Mouse (Mus musculus) midbrain, embryonic 13.5 days (tissue): ENCODE measurements at regions not wholly inside any gene's neighbourhood (a gene's known extent, or its start where the extent isn't known, plus 50 kb on each side); places are given as distances from the start of the nearest gene placed in this dataset.
A peak's percentile ranks its signal among the peaks of the same experiment; 100 is the strongest.

Source experiments
- ATAC-seq: fragments of 200-750 bp; cut with Nextera tagmentation; 2 replicates; pipeline ENCODE4 v1.8.0; 2017; ENCODE audit warnings: mild to moderate bottlenecking, moderate TSS enrichment, moderate library complexity
- H3K27ac ChIP-seq: fragments of 300-500 bp; sonication (generic); 2 replicates; pipeline ENCODE4 v1.5.1; 2015; ENCODE audit warnings: inconsistent platforms, mild to moderate bottlenecking, moderate library complexity
- H3K27me3 ChIP-seq: fragments of 300-500 bp; sonication (generic); 2 replicates; pipeline ENCODE4 v1.6.1; 2015; ENCODE audit warnings: mild to moderate bottlenecking, inconsistent platforms
- H3K36me3 ChIP-seq: fragments of 300-500 bp; sonication (generic); 2 replicates; pipeline ENCODE4 v1.6.1; 2015; ENCODE audit warnings: mild to moderate bottlenecking, inconsistent platforms
- H3K4me1 ChIP-seq: fragments of 300-500 bp; sonication (generic); replicated peaks from 2 replicates; pipeline ENCODE4 v1.6.1; 2015; ENCODE audit warnings: inconsistent platforms
- H3K4me2 ChIP-seq: fragments of 300-500 bp; sonication (generic); replicated peaks from 2 replicates; pipeline ENCODE4 v1.6.1; 2015; ENCODE audit warnings: moderate library complexity, mild to moderate bottlenecking, inconsistent platforms
- H3K4me3 ChIP-seq: fragments of 300-500 bp; sonication (generic); replicated peaks from 2 replicates; pipeline ENCODE4 v1.5.1; 2015; ENCODE audit warnings: mild to moderate bottlenecking, inconsistent platforms
- H3K9ac ChIP-seq: fragments of 300-500 bp; sonication (generic); replicated peaks from 2 replicates; pipeline ENCODE4 v1.6.1; 2015; ENCODE audit warnings: mild to moderate bottlenecking, inconsistent platforms
- H3K9me3 ChIP-seq: fragments of 300-500 bp; sonication (generic); 2 replicates; pipeline ENCODE4 v1.6.1; 2016; ENCODE audit warnings: mild to moderate bottlenecking, inconsistent platforms
- WGBS: fragments of 180-500 bp; shearing (Covaris S2); methylation state at CpG from one replicate; pipeline ENCODE4 v1.1.7; 2015; 5-methylcytosine and 5-hydroxymethylcytosine counted together

DNA sequence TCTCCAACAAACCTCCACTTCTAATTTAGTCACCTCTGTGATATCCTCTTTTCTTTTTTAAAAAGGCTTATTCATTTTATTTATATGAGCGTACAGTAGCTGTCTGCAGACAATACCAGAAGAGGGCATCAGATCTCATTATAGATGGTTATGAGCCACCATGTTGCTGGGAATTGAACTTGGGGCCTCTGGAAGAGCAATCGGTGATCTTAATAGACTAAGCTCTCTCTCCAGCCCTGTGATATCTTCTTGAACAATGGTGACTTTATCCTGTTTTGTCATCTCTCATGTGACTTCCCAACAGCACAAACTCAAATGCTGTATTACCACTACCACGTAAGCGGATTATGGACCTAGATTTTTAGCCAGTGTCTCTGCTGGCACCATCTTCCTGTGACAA lies 282.1 kb downstream of the Pmp22 start:
- no peak overlapping the region for H3K4me3 ChIP-seq
- H3K4me2 ChIP-seq = no peak overlapping the region
- whole genome bisulfite sequencing = 91% methylated on average over 4 of the region's 4 CpGs
- H3K4me1 ChIP-seq = peaks cover 24% of the 10 kb centered on the region
- no peak for ATAC-seq
- peaks cover 26% of the 10 kb centered on the region; the same call in 1 of the 2 replicates for H3K27me3 ChIP-seq
- no peaks in the 10 kb centered on the region for H3K9me3 ChIP-seq
- no peak overlapping the region for H3K27ac ChIP-seq
- H3K9ac ChIP-seq = no peak overlapping the region
- H3K36me3 ChIP-seq = no peaks in the 10 kb centered on the region

DNA sequence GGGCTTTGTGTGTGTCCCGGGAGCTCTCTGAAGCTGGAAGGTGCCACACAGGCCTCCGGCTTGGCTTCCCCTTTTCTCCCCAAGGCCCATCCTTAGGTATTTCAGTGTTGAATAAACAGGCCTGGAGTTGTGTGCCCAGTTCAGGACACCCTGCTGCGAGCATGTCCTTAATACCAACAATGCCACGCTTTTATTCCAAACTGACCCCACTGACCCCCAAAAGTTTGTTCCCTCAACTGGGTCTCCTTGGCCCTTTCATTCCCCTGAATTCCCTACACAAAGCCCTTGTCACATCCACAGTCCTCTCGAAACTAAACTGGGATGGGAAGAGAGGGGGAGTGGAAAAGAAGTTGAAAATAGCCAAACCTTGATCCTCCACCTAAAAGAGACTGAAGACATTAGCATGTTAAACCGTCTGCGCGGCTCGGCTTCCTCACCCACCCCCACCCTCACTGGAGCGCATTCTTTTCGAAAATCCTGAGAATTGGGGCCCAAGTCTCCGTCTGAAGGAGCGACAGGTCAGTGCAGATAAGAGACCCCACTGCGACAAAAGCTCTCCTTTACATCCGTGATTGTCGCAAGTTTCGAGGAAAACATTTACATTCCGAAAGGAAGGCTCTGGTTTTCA lies 283.7 kb downstream of the Pmp22 start:
- Histone ChIP-seq H3K27me3 (peaks cover 18% of the 10 kb centered on the region; the same call in 1 of the 2 replicates), H3K4me3 (peak overlapping the region; percentile 18; the same call in 1 of the 2 replicates), H3K4me2 (peak overlapping the region; percentile 51), H3K4me1 (peaks cover 24% of the 10 kb centered on the region), H3K27ac (peak overlapping the region; percentile 7; the same call in 1 of the 2 replicates), H3K36me3 (no peaks in the 10 kb centered on the region), H3K9me3 (no peaks in the 10 kb centered on the region), H3K9ac (no peak overlapping the region)
- 1% methylated on average over 18 of the region's 18 CpGs for WGBS
- ATAC-seq = peak; percentile 67; the same call in 1 of the 2 replicates

DNA sequence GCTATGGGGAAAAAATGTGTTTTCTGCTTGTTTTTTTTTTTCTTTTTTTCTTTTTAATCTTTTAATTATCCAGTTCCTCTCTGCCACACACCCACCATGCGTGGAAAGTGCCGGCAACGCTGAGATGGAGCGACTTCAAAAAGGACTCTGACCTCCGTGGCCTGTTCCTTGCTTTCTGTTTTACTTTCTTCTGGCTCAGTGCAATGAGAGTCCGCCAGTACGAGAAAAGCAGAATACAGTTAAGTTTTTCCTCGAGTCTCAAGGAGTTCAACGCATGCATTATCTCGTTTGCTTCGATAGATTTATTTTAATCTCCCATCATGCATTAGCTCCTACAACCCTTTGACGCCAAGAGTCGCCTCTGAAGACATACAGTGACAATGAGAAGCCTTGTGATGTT lies 284.3 kb downstream of the Pmp22 start:
- Histone ChIP-seq H3K27me3 (peaks cover 18% of the 10 kb centered on the region; the same call in 1 of the 2 replicates), H3K4me1 (peaks cover 24% of the 10 kb centered on the region), H3K4me2 (peak overlapping the region; percentile 51), H3K9me3 (no peaks in the 10 kb centered on the region), H3K9ac (no peak overlapping the region), H3K36me3 (no peaks in the 10 kb centered on the region), H3K4me3 (peak overlapping the region; percentile 18; the same call in 1 of the 2 replicates), H3K27ac (no peak overlapping the region)
- 4% methylated on average over 13 of the region's 13 CpGs for WGBS
- no peak for ATAC-seq

DNA sequence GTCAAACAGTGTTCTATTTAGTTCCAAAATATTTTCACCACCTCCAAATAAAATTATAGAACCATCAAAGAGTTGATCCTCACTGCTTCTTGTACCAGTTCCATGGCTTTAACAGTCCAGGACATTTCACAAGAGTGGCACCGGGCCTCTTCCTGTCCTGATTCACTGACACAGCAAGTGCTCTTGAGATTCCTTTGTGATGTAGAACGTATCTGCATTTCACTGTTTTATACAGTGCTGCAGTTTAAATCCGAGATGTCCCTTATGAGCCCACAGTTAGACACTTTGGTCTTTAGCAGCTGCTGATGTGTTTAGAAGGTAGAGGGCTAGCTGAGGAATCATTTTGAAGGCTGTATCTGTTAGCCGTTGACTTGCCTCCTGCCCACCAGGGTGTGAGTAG lies 284.8 kb downstream of the Pmp22 start:
- Histone ChIP-seq H3K9me3 (no peaks in the 10 kb centered on the region), H3K9ac (no peak overlapping the region), H3K4me1 (peaks cover 24% of the 10 kb centered on the region), H3K4me3 (no peak overlapping the region), H3K27me3 (peaks cover 18% of the 10 kb centered on the region; the same call in 1 of the 2 replicates), H3K27ac (no peak overlapping the region), H3K4me2 (no peak overlapping the region), H3K36me3 (no peaks in the 10 kb centered on the region)
- ATAC-seq = no peak
- 33% methylated on average over 4 of the region's 4 CpGs for WGBS

DNA sequence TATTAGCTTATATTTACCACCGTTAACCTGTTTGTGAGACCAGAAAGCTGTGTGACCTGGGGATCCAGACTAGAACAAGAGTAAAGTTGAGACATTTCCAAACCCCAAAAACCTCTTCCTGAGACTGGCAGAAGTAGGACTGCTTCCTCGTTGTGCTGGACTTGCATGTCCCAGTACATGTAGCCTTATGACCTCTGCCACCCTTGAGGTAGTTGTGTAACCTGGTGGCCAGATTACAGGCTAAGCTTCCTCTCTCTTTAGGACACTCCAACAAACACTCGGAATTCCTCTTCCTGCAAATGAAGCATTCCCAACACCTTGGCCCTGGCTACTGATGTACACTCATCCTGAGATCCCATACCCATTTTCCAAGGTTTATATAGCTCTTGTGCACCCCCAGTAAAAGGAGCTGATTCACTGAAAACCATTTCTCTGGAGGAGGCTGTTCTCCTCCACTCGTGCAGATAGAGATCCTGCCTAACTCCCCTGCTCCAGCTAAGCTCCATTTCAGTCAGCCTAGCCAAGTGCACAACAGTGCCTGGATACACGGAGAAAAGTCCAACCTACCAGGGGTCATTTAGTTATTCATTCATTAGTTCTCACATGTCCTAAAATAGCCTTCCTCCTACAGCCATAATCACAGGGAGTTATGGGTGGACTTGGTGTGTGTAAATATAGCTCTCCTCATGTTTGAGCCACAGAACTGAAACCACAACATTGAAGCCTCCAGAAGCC lies 289.4 kb downstream of the Pmp22 start:
- Histone ChIP-seq H3K4me3 (no peak overlapping the region), H3K4me1 (peaks cover 5% of the 10 kb centered on the region), H3K27me3 (0 out of 2 replicates have a peak, but pooled peaks cover 5% of the 10 kb centered on the region), H3K27ac (no peak overlapping the region), H3K4me2 (no peak overlapping the region), H3K36me3 (no peaks in the 10 kb centered on the region), H3K9me3 (no peaks in the 10 kb centered on the region), H3K9ac (no peak overlapping the region)
- WGBS = 82% methylated on average over 5 of the region's 5 CpGs
- no peak for ATAC-seq

DNA sequence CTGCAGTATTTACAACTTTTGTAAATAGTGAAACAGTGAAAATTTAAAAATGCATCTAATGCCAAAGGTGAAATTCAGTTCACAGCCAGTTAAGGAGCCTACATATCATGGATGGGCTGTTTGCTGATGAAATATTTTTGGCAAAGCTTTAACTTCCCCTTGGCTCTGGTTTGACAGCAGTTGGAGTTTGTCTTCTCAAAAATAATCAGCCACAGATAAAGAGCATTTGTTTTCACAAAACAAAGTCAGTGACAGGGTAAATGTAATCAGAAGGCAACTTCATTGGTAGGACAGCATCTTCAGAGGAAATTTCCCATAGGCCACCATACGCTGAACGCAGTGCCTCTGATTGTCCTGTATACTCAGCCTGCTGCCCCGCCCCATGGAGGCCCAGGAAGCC lies 291.6 kb downstream of the Pmp22 start:
- no peak overlapping the region for H3K9ac ChIP-seq
- ATAC-seq = no peak
- WGBS = 95% methylated on average over 3 of the region's 3 CpGs
- H3K27me3 ChIP-seq = no peaks in the 10 kb centered on the region
- H3K27ac ChIP-seq = no peak overlapping the region
- H3K36me3 ChIP-seq = no peaks in the 10 kb centered on the region
- no peaks in the 10 kb centered on the region for H3K4me1 ChIP-seq
- no peak overlapping the region for H3K4me2 ChIP-seq
- no peaks in the 10 kb centered on the region for H3K9me3 ChIP-seq
- H3K4me3 ChIP-seq = no peak overlapping the region

DNA sequence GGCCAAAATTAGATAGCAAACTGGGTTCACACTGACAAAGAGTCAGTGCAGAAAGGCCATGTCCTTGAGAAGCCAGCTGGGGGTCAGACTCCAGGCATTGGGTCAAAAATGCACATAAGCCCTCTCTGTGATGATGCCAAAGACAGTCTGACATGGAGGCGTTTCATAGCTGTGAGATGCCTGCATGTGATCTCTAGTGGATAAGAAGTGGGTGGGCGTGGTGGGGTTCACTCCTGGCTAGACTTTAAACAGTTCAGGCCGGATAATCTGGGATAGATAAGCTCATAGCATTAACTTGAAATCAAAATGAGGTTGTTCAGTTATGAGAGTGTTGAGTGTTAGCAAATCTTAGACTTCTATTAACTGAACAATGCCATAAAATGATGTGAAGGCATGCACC lies 293.3 kb downstream of the Pmp22 start:
- Histone ChIP-seq H3K27me3 (no peaks in the 10 kb centered on the region), H3K4me3 (no peak overlapping the region), H3K4me1 (peaks cover 13% of the 10 kb centered on the region), H3K4me2 (no peak overlapping the region), H3K9ac (no peak overlapping the region), H3K36me3 (no peaks in the 10 kb centered on the region), H3K27ac (no peak overlapping the region), H3K9me3 (no peaks in the 10 kb centered on the region)
- 85% methylated on average over 3 of the region's 3 CpGs for whole genome bisulfite sequencing
- ATAC-seq = no peak

DNA sequence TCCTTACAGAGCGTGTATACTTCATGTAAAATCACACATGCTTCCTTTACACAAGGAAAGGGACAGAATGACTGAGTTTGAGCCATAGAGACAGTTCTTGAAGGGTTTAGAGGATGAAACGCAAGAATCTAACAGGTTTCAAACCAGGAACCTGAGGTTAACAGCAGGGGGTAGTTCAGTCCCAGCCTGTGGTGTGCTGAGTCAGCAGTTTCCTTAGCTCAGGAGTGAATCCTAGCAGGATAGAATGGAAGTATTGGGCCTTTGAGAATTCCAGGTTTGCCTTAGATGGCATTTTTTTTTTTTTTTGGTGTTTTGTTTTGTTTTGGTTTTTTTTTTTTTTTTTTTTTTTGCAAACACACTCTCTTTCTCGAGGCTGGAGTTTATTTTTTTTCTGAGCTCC lies 295.5 kb downstream of the Pmp22 start:
- WGBS = 80% methylated on average over 3 of the region's 3 CpGs

DNA sequence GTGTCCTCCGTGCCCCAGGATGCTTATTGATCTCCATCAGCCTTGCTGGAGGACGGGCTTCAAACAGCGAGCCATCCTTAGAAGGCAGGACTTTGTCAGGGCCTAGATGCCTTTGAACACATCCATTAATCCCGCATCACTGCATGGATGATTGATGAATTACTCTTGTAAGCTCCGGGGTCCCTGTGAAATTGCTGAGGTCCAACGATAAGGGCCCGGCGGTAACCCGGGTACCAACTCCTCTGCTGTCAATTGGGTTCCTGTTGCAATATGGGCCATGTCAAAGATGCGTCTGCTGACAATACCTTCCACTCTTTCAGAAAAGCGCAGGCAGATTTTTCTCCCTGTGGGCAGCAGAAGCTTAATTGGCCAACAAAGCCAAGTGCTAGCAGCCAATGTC lies 297.0 kb downstream of the Pmp22 start:
- 24% methylated on average over 11 of the region's 11 CpGs for WGBS
- no peak overlapping the region for H3K27ac ChIP-seq
- H3K9me3 ChIP-seq = no peaks in the 10 kb centered on the region
- no peak overlapping the region for H3K4me3 ChIP-seq
- H3K36me3 ChIP-seq = no peaks in the 10 kb centered on the region
- H3K9ac ChIP-seq = no peak overlapping the region
- ATAC-seq = peak; percentile 68
- H3K4me2 ChIP-seq = no peak overlapping the region
- no peaks in the 10 kb centered on the region for H3K27me3 ChIP-seq
- peaks cover 13% of the 10 kb centered on the region for H3K4me1 ChIP-seq

More for the DNA sequence above, 295.5 kb downstream of the Pmp22 start:
- no peak overlapping the region for H3K4me2 ChIP-seq
- H3K36me3 ChIP-seq = no peaks in the 10 kb centered on the region
- H3K9ac ChIP-seq = no peak overlapping the region
- H3K9me3 ChIP-seq = no peaks in the 10 kb centered on the region
- H3K27ac ChIP-seq = no peak overlapping the region
- no peak for ATAC-seq
- peaks cover 13% of the 10 kb centered on the region for H3K4me1 ChIP-seq
- H3K4me3 ChIP-seq = no peak overlapping the region
- no peaks in the 10 kb centered on the region for H3K27me3 ChIP-seq

DNA sequence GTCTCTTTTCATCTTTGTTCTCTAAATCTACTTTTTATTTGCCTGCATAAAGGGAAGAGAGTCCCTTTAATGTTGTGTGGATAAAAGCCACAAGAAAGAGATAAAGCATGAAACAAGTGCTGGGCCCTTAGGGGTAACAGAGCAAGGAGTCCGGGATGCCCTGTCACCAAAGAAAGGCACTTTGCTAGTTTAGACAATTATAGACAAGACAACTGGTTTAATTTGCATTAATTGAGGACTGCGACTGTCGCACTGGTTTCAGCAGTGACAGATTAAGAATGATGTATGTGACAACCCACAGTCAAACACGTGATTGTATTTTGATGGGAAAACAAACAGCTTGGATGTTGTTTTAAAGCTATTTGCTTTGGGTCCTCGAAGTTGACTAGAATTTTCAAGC lies 325.0 kb downstream of the Pmp22 start:
- H3K4me2 ChIP-seq = no peak overlapping the region
- no peak overlapping the region for H3K9ac ChIP-seq
- peaks cover 22% of the 10 kb centered on the region for H3K4me1 ChIP-seq
- ATAC-seq = no peak
- 12% methylated on average over 5 of the region's 5 CpGs for WGBS
- peaks cover 10% of the 10 kb centered on the region for H3K27me3 ChIP-seq
- no peak overlapping the region for H3K27ac ChIP-seq
- no peak overlapping the region for H3K4me3 ChIP-seq
- H3K9me3 ChIP-seq = peaks cover 7% of the 10 kb centered on the region
- no peaks in the 10 kb centered on the region for H3K36me3 ChIP-seq

DNA sequence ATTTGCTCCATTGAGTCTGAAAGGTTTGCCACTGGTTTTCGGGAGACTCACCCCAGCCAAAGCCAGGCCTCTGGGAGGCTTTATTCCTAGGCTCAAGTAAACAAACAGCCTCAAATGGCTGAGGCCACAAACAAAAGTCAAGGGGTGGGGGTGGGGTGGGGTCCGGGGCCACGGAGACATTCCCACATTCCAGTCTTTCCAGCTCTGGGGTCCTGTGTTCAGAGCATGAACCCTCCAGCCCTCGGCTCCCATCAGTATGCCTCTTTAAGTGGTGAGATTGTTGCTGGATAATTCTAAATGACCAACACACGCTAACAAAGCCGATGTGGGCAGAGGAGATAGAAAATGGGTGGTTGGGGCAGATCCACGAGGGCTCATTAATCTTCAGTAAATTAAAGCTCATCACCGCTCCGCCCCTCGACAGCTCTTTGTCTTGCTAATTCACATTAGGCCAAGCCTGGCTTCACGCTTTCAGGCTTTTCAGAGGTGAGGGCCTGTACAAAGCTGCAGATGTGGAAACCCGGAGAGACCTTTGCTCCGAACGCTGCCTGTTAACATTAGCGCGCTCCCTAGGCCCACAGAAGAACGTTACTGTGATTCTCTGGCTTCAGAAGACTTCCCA lies 326.2 kb downstream of the Pmp22 start:
- H3K9me3 ChIP-seq = peaks cover 7% of the 10 kb centered on the region
- H3K27ac ChIP-seq = no peak overlapping the region
- 4% methylated on average over 17 of the region's 17 CpGs for WGBS
- H3K27me3 ChIP-seq = peaks cover 10% of the 10 kb centered on the region
- no peak overlapping the region for H3K9ac ChIP-seq
- H3K36me3 ChIP-seq = no peaks in the 10 kb centered on the region
- peaks cover 22% of the 10 kb centered on the region for H3K4me1 ChIP-seq
- no peak for ATAC-seq
- H3K4me2 ChIP-seq = no peak overlapping the region
- H3K4me3 ChIP-seq = no peak overlapping the region

DNA sequence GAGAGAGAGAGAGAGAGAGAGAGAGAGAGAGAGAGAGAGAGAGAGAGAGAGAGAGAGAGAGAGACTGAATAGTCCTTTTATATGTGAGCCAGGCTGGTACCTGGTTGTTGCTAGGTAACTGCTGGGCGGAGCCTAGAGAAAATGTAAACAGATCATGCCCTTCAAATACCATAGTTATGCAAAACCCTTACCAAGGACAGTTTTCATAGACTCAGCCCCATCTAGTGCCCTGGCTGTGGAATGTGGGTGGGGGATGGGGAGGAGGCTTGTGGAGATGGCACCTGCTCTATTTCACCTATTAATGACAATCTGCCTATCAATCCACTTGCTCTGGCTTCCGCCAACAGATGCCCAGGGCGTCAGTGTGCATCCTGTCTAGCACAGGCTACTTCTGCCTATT lies 327.6 kb downstream of the Pmp22 start:
- H3K9ac ChIP-seq = no peak overlapping the region
- H3K36me3 ChIP-seq = no peaks in the 10 kb centered on the region
- 61% methylated on average over 3 of the region's 3 CpGs for WGBS
- H3K27ac ChIP-seq = no peak overlapping the region
- peaks cover 22% of the 10 kb centered on the region for H3K4me1 ChIP-seq
- H3K4me2 ChIP-seq = no peak overlapping the region
- peaks cover 10% of the 10 kb centered on the region for H3K27me3 ChIP-seq
- 0 out of 2 replicates have a peak, but pooled peaks have one; percentile 45 for ATAC-seq
- H3K9me3 ChIP-seq = peaks cover 7% of the 10 kb centered on the region
- H3K4me3 ChIP-seq = no peak overlapping the region
